Mouse (Mus musculus): ENCODE measurements around the gene Clip2.

- TF ChIP-seq POLR2A (IDR thresholded peaks at IDR 0.05; ENCODE audit: control insufficient read depth in 1 of 2, insufficient read depth in 1 of 2, low read depth in 1 of 2, low read length in 2 of 2, poor library complexity in 1 of 2) = no peak
- TF ChIP-seq CTCF (IDR thresholded peaks at IDR 0.05 in 2 of 3, conservative IDR thresholded peaks at IDR 0.05 in 1 of 3; ENCODE audit: control insufficient read depth in 1 of 3, insufficient read depth in 1 of 3, low read depth in 2 of 3, low read length in 3 of 3, poor library complexity in 1 of 3, severe bottlenecking in 1 of 3) = no peak
- TF ChIP-seq MEF2A (IDR thresholded peaks at IDR 0.05; ENCODE audit: extremely low read depth, insufficient replicate concordance, low read depth, low read length, poor library complexity, severe bottlenecking) = no peak
- no peak for TF ChIP-seq TAL1 (IDR thresholded peaks at IDR 0.05; ENCODE audit: low read length)
- TF ChIP-seq NELFE (IDR thresholded peaks at IDR 0.05; ENCODE audit: low read depth, low read length) = no peak
- no peak for TF ChIP-seq CHD2 (IDR thresholded peaks at IDR 0.05; ENCODE audit: low read length)
- no peak for TF ChIP-seq MAX (IDR thresholded peaks at IDR 0.05; ENCODE audit: low read length)
- no peak for TF ChIP-seq GATA1 (IDR thresholded peaks at IDR 0.05; ENCODE audit: low read depth, low read length)
- no peak for TF ChIP-seq TCF12 (IDR thresholded peaks at IDR 0.05; ENCODE audit: low read depth, low read length)
- no peak for TF ChIP-seq HCFC1 (IDR thresholded peaks at IDR 0.05; ENCODE audit: low read depth, low read length)
- TF ChIP-seq USF1 (IDR thresholded peaks at IDR 0.05; ENCODE audit: low read depth, low read length) = no peak
- no peak for TF ChIP-seq POLR2AphosphoS2 (IDR thresholded peaks at IDR 0.05; ENCODE audit: low read length)
- TF ChIP-seq USF2 (IDR thresholded peaks at IDR 0.05; ENCODE audit: borderline replicate concordance in 1 of 2, insufficient read depth in 1 of 2, low read depth in 1 of 2, low read length in 2 of 2) = no peak
Observed at GRCm38 (mm10) chr5:134564272-134564671, 12.0 kb upstream of the Clip2 start.

Measured in MEL (cell line).